Mouse (Mus musculus) stomach, postnatal 0 days (tissue): ENCODE measurements around the gene Gpatch2. TPM values are rescaled to one million over a fixed set of nuclear protein-coding genes. Genes with fewer than 3 reads are reported as not detected.
A peak's percentile ranks its signal among the peaks of the same experiment; 100 is the strongest.

ENCODE experiments used
- ATAC-seq: fragments of 200-750 bp; cut with Nextera tagmentation; 2 replicates; pipeline ENCODE4 v1.8.0; 2017; ENCODE audit not compliant: low FRiP score, low TSS enrichment
- DNase-seq: peaks from one replicate; pipeline ENCODE4 v3.0.0-alpha.2; 2016; ENCODE audit warnings: low spot score
- H3K27ac ChIP-seq: fragments of 300-500 bp; sonication (generic); replicated peaks from 2 replicates; pipeline ENCODE4 v1.5.1; 2014; ENCODE audit warnings: mild to moderate bottlenecking, control low read depth
- H3K27me3 ChIP-seq: fragments of 300-500 bp; sonication (generic); 2 replicates; pipeline ENCODE4 v1.6.1; 2014; ENCODE audit warnings: low read length; ENCODE audit not compliant: control insufficient read depth, insufficient read depth
- H3K36me3 ChIP-seq: fragments of 300-500 bp; sonication (generic); 2 replicates; pipeline ENCODE4 v1.6.1; 2014; ENCODE audit warnings: low read length, mixed read lengths; ENCODE audit not compliant: control insufficient read depth, insufficient read depth
- H3K4me1 ChIP-seq: fragments of 300-500 bp; sonication (generic); replicated peaks from 2 replicates; pipeline ENCODE4 v1.6.1; 2014; ENCODE audit warnings: antibody characterized with exemption; ENCODE audit not compliant: control insufficient read depth, insufficient read depth
- H3K4me2 ChIP-seq: fragments of 300-500 bp; sonication (generic); replicated peaks from 2 replicates; pipeline ENCODE4 v1.6.1; 2014; ENCODE audit warnings: low read depth, mild to moderate bottlenecking, control low read depth, moderate library complexity
- H3K4me3 ChIP-seq: fragments of 300-500 bp; sonication (generic); 2 replicates; pipeline ENCODE4 v1.5.1; 2014; ENCODE audit warnings: low read depth, low read length, control low read depth
- H3K9ac ChIP-seq: fragments of 300-500 bp; sonication (generic); 2 replicates; pipeline ENCODE4 v1.6.1; 2014; ENCODE audit warnings: mild to moderate bottlenecking, low read length, control low read depth, mixed read lengths
- H3K9me3 ChIP-seq: fragments of 300-500 bp; sonication (generic); 2 replicates; pipeline ENCODE4 v1.6.1; 2016; ENCODE audit warnings: low read length; ENCODE audit not compliant: control insufficient read depth
- CTCF ChIP-seq: IDR thresholded peaks from 2 replicates; pipeline ENCODE4 v1.5.1; 2016; ENCODE audit warnings: antibody characterized with exemption, low read depth, mild to moderate bottlenecking, moderate library complexity
- EP300 ChIP-seq: optimal IDR thresholded peaks from 2 replicates; pipeline ENCODE3; 2016; ENCODE audit warnings: antibody characterized with exemption
- WGBS: fragments of 180-500 bp; shearing (Covaris S2); extraction: QIAGEN DNeasy Blood & Tissue Kit; methylation state at CpG from one replicate; pipeline ENCODE4 v1.1.7; 2014; 5-methylcytosine and 5-hydroxymethylcytosine counted together
- polyA plus RNA-seq: library from polyadenylated mRNA; unstranded; fragments of >200 nt; fragmentation: Nextera tagmentation; extraction: Ambion mirVana; gene quantifications from 2 replicates; pipeline ENCODE4 v1.2.1, GENCODE M21; 2015

Gpatch2 gene
- polyA plus RNA-seq, 1 experiment from 2014 or later, result 9.2 TPM

DNA sequence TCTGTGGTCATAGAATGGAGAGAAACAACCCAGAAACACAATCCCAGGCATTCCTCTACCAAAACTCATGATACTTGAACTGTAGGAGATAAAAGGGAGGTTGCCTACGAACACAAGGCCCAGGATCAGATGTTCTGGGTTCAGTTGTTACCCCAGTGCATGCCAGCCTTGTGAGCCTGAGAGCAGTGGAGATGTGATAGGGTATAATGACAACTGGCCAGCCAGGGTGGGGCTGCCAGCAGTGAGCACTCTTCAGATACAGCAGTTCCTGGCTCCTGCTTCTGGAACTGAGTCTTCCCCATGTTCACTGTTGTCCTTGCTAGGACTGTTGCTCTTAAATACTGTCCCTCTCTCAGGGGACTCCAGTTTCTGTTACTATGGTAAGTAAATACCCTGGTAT lies 98.0 kb downstream of the Gpatch2 start:
- no peaks in the 10 kb centered on the region for H3K9me3 ChIP-seq
- H3K4me1 ChIP-seq, result no peaks in the 10 kb centered on the region
- H3K4me2 ChIP-seq, result no peak overlapping the region
- H3K27ac ChIP-seq, result no peak overlapping the region
- DNase-seq (no peak), ATAC-seq (no peak)
- no peak overlapping the region for H3K4me3 ChIP-seq
- H3K36me3 ChIP-seq, result no peaks in the 10 kb centered on the region
- 86% methylated on average over 1 of the region's 1 CpGs for WGBS
- H3K27me3 ChIP-seq, result no peaks in the 10 kb centered on the region
- no peak overlapping the region for H3K9ac ChIP-seq
- TF ChIP-seq CTCF, result no peak
- no peak for TF ChIP-seq EP300

DNA sequence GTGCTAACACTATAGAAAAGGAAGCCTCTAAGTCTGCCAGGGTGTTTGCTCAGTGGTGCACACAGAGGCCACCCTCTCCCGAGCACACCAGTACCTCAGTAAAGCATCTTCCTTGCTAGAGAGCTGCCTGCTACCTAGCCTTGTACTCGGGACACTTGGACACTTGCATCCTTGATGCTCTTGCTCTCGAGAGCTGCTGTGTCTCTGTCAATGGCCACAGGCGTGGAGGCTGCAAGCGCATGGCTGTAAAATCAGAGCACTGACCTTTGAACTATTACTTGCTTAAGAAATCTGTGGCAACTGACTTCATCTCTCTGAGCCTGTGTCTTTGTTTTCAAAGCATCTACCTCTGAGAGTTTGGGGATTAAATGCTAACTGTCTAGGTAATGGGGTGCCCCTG lies 98.5 kb downstream of the Gpatch2 start:
- Histone ChIP-seq H3K4me2 (no peak overlapping the region), H3K9ac (no peak overlapping the region; the same call in 1 of the 2 replicates), H3K27me3 (no peaks in the 10 kb centered on the region), H3K36me3 (no peaks in the 10 kb centered on the region), H3K9me3 (no peaks in the 10 kb centered on the region), H3K4me1 (no peaks in the 10 kb centered on the region), H3K4me3 (no peak overlapping the region), H3K27ac (no peak overlapping the region)
- DNase-seq, result no peak
- TF ChIP-seq CTCF, result no peak
- TF ChIP-seq EP300, result no peak
- no peak for ATAC-seq
- WGBS, result 73% methylated on average over 5 of the region's 5 CpGs

DNA sequence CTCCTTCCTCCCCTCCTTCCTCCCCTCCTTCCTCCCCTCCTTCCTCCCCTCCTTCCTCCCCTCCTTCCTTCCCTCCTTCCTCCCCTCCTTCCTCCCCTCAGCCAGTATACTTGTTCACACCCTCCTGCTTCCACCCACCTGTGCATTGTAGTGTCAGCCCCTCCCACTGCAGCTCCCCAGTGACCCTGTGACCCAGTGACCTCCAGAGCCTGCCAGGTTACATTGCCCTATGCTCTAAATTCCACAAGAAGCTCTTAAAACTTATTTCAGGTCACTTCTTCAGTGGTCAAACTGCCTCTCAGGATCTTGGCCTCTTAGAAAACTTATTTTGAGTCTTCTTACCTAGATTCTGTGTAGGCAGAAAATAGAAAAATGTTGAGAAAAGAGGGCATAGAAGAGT lies 99.2 kb downstream of the Gpatch2 start:
- DNase-seq (no peak), ATAC-seq (no peak)
- no peaks in the 10 kb centered on the region for H3K36me3 ChIP-seq
- H3K27ac ChIP-seq, result no peak overlapping the region
- TF ChIP-seq CTCF (no peak), EP300 (no peak)
- no peak overlapping the region for H3K9ac ChIP-seq
- no peaks in the 10 kb centered on the region for H3K9me3 ChIP-seq
- no peak overlapping the region for H3K4me3 ChIP-seq
- H3K27me3 ChIP-seq, result no peaks in the 10 kb centered on the region
- no peaks in the 10 kb centered on the region for H3K4me1 ChIP-seq
- no peak overlapping the region for H3K4me2 ChIP-seq

- no peaks in the 10 kb centered on the region for H3K9me3 ChIP-seq
- H3K9ac ChIP-seq, result no peak overlapping the region
- ATAC-seq, result no peak
- no peaks in the 10 kb centered on the region for H3K27me3 ChIP-seq
- no peak overlapping the region for H3K4me3 ChIP-seq
- no peak overlapping the region for H3K4me2 ChIP-seq
- H3K36me3 ChIP-seq, result no peaks in the 10 kb centered on the region; the same call in 1 of the 2 replicates
- no peak for TF ChIP-seq CTCF
- TF ChIP-seq EP300, result no peak
- WGBS, result 71% methylated on average over 2 of the region's 2 CpGs
- no peak overlapping the region for H3K27ac ChIP-seq
- H3K4me1 ChIP-seq, result no peaks in the 10 kb centered on the region
- no peak for DNase-seq
These were observed 100.5 kb downstream of the Gpatch2 start for GRCm38 (mm10) chr1:187315821-187316220.

DNA sequence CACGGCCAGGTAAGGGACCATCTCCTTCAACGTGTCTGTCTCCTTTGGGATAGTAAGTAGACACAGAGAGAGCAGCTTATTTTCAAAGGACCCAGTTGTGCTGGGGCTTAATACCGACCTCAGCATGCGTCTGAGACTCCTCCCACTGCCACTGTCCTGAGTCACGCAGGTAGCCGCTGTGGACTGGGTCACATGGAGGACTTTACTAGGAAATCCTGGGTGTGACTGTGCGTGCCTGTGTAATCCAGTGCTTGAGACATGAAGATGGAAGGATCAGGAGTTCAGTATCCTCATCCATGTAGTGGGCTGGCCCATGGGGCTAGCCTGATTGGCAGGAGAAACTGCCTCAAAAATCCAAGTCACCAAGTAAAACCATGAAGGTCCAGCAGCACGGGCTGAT lies 101.2 kb downstream of the Gpatch2 start:
- ATAC-seq (peak; percentile 86), DNase-seq (peak; percentile 42)
- no peak for TF ChIP-seq EP300
- no peak for TF ChIP-seq CTCF
- H3K27me3 ChIP-seq, result no peaks in the 10 kb centered on the region
- WGBS, result 68% methylated on average over 8 of the region's 8 CpGs
- H3K4me1 ChIP-seq, result no peaks in the 10 kb centered on the region
- no peaks in the 10 kb centered on the region; the same call in 1 of the 2 replicates for H3K36me3 ChIP-seq
- no peak overlapping the region for H3K9ac ChIP-seq
- no peak overlapping the region for H3K27ac ChIP-seq
- H3K4me2 ChIP-seq, result no peak overlapping the region
- H3K4me3 ChIP-seq, result no peak overlapping the region
- no peaks in the 10 kb centered on the region for H3K9me3 ChIP-seq

GRCm38 (mm10) chr1:187321814-187322213 lies 106.5 kb downstream of the Gpatch2 start:
- no peak for ATAC-seq

More at GRCm38 (mm10) chr1:187321814-187322213, 106.5 kb downstream of the Gpatch2 start:
- Histone ChIP-seq H3K4me2 (no peak overlapping the region), H3K27me3 (no peaks in the 10 kb centered on the region), H3K4me3 (no peak overlapping the region), H3K4me1 (no peaks in the 10 kb centered on the region), H3K9ac (no peak overlapping the region), H3K36me3 (no peaks in the 10 kb centered on the region; the same call in 1 of the 2 replicates), H3K9me3 (no peaks in the 10 kb centered on the region), H3K27ac (no peak overlapping the region)
- 57% methylated on average over 3 of the region's 3 CpGs for WGBS
- DNase-seq, result no peak
- TF ChIP-seq EP300 (no peak), CTCF (no peak)
